In genomic region chr11:23514785-23515184, GRCm38 (mm10) we compare ENCODE assay signal across 10 mouse cellular contexts. TPM values are rescaled to one million over a fixed set of nuclear protein-coding genes. Genes with fewer than 3 reads are reported as not detected.
DNase-seq lines count a peak whose midpoint lies in the region; TF ChIP-seq lines count a peak whose summit lies in the region.
"Not testable (repeated sequence)": the region's sequence is repeated elsewhere in the genome, so short reads cannot be mapped to it uniquely, and the experiment has no call there.
"Had no signal": no experiment of that assay in that cellular context is flagged by ENCODE, and none has a peak within 500 bp of the region (broad histone marks: within the 10 kb centered on the region; RNA-seq: fewer than 3 reads in every experiment).

No protein-coding gene starts in this region.

- not testable (repeated sequence) for H3K79me3 ChIP-seq in C2C12 (ENCODE audit: low read depth)

- not testable (repeated sequence) for H3K79me2 ChIP-seq in C2C12 (ENCODE audit: control insufficient read depth, insufficient read depth); myocyte (ENCODE audit: control insufficient read depth, insufficient read depth)

- H3K36me3 ChIP-seq in C2C12 (ENCODE audit: control insufficient read depth, insufficient read depth); myocyte (ENCODE audit: control insufficient read depth, insufficient read depth); testis, adult 2 months (ENCODE audit: control insufficient read depth, insufficient read depth, low read length): not testable (repeated sequence)

- not testable (repeated sequence) for H3K4me1 ChIP-seq in testis, adult 2 months (ENCODE audit: control insufficient read depth, insufficient read depth, low read length)

- not testable (repeated sequence) for H3ac ChIP-seq in C2C12 (ENCODE audit: control insufficient read depth, insufficient read length, low read depth); myocyte (ENCODE audit: control insufficient read depth, insufficient read length)

- TF ChIP-seq POLR2A in myocyte (IDR thresholded peaks at IDR 0.05; ENCODE audit: insufficient read length, low read depth); testis, adult 2 months (IDR thresholded peaks at IDR 0.05; ENCODE audit: control insufficient read depth, low read depth, low read length): not testable (repeated sequence)

- H3K4me2 ChIP-seq in myocyte (ENCODE audit: low read depth) = peak overlapping the region; percentile 37

- H3K27me3 ChIP-seq in C2C12 (ENCODE audit: control insufficient read depth, insufficient read depth, insufficient read length); myocyte (ENCODE audit: control insufficient read depth, insufficient read depth, insufficient read length); testis, adult 2 months (ENCODE audit: control insufficient read depth, insufficient read depth, low read length): not testable (repeated sequence)

- not testable (repeated sequence) for H3K27ac ChIP-seq in testis, adult 2 months (ENCODE audit: control insufficient read depth, insufficient read depth, low read depth, low read length)

- not testable (repeated sequence) for H3K4me3 ChIP-seq in C2C12 (ENCODE audit: insufficient read depth, poor library complexity, severe bottlenecking); myocyte
- H3K4me3 ChIP-seq in testis, adult 2 months (ENCODE audit: control insufficient read depth, low read depth, low read length) = peak overlapping the region; percentile 63; the same call in 1 of the 2 replicates

- TF ChIP-seq CTCF in C2C12 (IDR thresholded peaks at IDR 0.05; ENCODE audit: control insufficient read depth, insufficient read depth, insufficient read length); testis, adult 2 months (IDR thresholded peaks at IDR 0.05; ENCODE audit: control insufficient read depth, insufficient read depth, insufficient replicate concordance, low read depth, low read length): not testable (repeated sequence)

- peak; percentile 56 for DNase-seq in ES-CJ7 (ENCODE audit: low read depth, low spot score)
- peak; percentile 60 for DNase-seq in R1 (ENCODE audit: low read depth, low spot score)
- peak; percentile 55 for DNase-seq in ZHBTc4 (ENCODE audit: low read depth, low spot score)

TF ChIP-seq in C2C12, 6 proteins besides CTCF, POLR2A, EP300 and RAD21:
- peak; percentile 14 for TF ChIP-seq MYOD1 (IDR thresholded peaks at IDR 0.05; ENCODE audit: control insufficient read depth, insufficient read length, low read depth)

TF ChIP-seq in myocyte, 11 proteins besides CTCF, POLR2A, EP300 and RAD21:
- peak in 1 of 3 experiments; percentile 15 for TF ChIP-seq MYOD1 (IDR thresholded peaks at IDR 0.05; ENCODE audit: control insufficient read depth in 1 of 3, insufficient read length in 2 of 3, low read depth in 2 of 3)

RNA-seq across cellular contexts. Expression of gene 1700093K21Rik, which starts 6.2 kb away (rescaled TPM):
- polyA plus RNA-seq in C2C12 (2012; fragmentation: generic; extraction: Trizol) = 1.9 TPM
- 0.22 TPM for polyA plus RNA-seq in myocyte (2012; fragmentation: generic; extraction: Trizol)
- 132 and 166 TPM in 2 replicates for polyA plus RNA-seq in testis, adult 2 months (2012; rRNA removed)
- polyA plus RNA-seq: activated CD4-positive, CD25-positive, alpha-beta regulatory T cell, adult 4 months; CD4-positive, CD25-positive, alpha-beta regulatory T cell, adult 4 months; G1E; Patski had no signal

RNA-seq across cellular contexts. Expression of gene Ahsa2, which starts 17.0 kb away (rescaled TPM):
- polyA plus RNA-seq in C2C12 (2012; fragmentation: generic; extraction: Trizol) (52.8 TPM), myocyte (2012; fragmentation: generic; extraction: Trizol) (31.1 TPM)
- polyA plus RNA-seq in testis, adult 2 months (2012; rRNA removed) = 4.7 and 6.5 TPM in 2 replicates

Comparison
In these comparisons a context has a peak if more than half of its experiments do, and no peak if none do; other contexts are left out.
1. RNA of gene 1700093K21Rik, which starts 6.2 kb away (polyA plus RNA-seq): 132 to 166 TPM in testis, adult 2 months; 1.9 TPM in C2C12 (single experiment) and 0.22 TPM in myocyte (single experiment); every median in the first group is over 10 times any median in the second.
2. Peak in every context shown above with its lines, with median percentiles within 50 percentile points of each other: DNase-seq.